Mouse (Mus musculus) liver, adult (tissue): ENCODE measurements around the gene Nipsnap2.

Source experiments
- GATA4 ChIP-seq: IDR thresholded peaks from 2 replicates; pipeline ENCODE4 v1.6.1; 2014; ENCODE audit warnings: mild to moderate bottlenecking, low read length; ENCODE audit not compliant: insufficient replicate concordance

Gene Nipsnap2

DNA sequence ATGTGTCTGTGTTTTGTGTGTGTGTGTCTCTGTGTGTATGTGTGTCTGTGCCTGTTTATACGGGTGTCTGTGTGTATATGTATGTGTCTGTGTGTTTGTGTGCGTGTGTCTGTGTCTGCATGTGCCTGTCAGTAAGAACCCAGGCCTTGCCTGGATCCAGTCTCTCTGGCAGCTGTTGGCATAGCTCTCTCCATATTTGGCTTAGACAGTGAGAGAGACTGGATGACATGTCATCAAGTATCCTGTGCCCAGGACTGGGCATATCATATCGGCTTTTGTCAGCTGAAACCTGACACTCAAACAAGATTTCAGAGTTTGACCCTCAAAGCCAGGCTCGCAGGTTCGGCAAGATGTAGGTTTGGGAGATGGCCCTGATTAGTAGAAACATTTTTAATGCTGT lies 6.2 kb downstream of the Nipsnap2 start:
- no peak for TF ChIP-seq GATA4

- no peak for TF ChIP-seq GATA4
Observed at GRCm38 (mm10) chr5:129740976-129741375, 16.1 kb downstream of the Nipsnap2 start.

DNA sequence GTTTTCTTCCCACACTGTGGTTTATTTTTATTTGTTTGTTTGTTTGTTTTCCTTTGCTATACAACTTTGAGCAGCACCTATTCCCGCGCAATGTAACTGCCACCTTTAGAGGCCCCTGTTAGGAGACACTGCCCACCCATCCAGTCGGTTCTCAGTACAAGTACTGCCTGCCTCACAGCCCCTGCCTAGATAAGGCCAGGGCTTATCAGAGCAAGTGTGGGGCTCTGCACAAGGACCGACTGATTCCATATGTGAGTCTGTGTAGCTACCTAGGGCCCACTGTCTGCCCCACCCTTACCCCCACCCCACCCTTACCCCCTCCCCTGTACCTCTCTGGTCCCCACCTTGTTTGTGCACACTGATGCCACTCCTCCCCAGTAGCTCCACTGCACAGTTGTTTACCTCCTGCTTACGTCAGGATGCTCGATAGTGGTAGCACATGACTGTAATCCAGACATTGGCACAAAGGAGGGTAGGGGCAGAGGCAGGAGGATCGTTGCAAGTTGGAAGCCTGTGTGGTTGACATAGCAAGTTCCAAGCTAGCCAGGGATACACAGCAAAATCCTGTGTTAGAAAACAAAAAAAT lies 18.1 kb downstream of the Nipsnap2 start:
- TF ChIP-seq GATA4: no peak

GRCm38 (mm10) chr5:129744050-129744449 lies 19.2 kb downstream of the Nipsnap2 start:
- no peak for TF ChIP-seq GATA4

DNA sequence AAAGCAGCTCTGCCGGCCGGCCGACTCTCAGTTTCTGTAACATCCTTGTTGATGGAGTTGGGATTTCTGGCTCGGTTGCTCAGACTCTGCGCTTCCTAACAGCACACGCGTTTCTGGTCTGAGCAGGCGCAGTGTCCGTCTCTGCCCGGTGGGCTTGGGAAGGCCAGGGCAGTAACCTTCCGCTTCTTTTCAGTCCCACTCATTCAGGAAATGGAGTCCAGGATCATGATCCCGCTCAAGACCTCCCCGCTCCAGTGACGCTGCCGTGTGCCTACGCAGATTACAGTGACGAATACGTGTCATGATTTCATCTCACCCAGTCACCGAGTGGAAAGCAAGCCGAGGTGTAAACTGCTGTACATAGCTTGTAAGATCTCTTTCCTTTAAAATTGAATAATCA lies 32.0 kb downstream of the Nipsnap2 start:
- no peak for TF ChIP-seq GATA4

DNA sequence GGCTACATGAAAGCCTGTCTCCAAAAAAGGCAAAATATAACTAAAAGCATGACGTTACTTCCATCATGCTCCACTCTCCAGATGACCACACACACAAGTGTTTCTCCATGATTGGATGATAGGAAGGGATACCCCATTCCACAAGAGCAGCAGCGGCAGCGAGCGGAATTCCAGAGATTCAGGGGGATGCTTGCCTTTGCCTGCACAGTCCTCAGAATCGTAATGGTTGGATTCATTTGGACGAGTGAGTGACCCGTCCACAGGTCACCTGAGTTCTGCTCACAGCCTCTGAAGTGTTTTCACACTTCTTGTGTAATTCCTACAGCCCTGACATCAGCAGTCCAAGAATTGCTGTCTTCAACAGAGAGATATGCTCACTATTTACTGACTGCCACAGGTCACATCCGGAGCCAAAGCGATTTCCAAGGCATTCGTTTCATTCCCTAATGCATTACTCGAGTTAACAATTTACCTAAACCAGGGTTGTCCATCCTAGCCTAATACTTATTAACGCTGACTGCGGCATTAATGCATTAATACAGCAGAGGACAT lies 35.1 kb downstream of the Nipsnap2 start:
- TF ChIP-seq GATA4: no peak

DNA sequence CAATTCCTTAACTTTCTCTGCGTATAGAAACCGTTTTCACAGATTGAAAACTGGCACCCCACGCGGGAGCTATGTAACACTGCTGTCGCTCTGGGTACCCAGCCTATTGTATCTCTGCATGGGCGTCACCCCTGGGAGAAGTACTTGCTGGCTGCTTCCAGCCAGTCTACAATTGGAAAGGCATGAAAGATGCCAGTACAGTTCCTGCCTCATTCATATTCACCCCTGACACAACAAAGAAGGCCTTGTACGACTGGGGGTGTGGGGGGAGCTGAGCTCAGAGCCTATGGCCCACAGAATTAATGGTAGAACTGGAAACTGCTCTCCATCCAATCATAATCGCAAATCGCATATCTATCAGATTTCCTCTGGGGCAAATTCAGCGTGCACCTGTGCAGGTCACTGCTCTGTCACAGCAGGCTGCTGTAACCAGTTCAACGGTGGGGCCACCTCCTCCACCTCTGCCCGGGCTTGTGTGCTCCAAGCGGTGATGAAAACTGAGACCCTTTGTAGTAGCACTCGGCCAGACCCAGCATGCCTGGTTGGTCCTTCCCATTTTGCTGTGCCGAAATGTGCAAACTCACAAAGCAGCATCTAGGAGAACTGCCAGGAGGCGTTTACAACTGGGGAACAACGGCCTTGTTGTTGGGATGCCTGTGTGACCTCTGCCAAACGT lies 37.1 kb downstream of the Nipsnap2 start:
- TF ChIP-seq GATA4: no peak

GRCm38 (mm10) chr5:129770443-129771355 lies 45.8 kb downstream of the Nipsnap2 start:
- no peak for TF ChIP-seq GATA4

DNA sequence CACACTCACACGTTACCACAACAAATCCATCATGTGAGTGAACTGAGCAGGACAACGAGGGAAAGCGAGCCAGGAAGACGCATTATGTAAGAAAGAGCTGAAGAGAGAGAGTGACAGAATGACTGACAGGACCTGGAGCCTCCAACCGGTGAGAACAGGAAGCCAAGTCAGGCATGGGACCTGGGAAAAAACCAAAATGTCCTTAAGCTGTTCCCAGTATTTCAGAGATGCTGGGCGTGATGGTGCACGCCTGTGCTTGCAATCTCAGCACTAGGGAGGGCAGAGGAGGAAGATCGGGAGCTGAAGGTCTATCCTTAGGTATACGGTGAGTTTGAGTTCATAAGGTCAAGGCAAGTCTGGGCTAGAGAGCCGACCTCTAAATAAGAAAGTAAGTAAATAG lies 47.6 kb downstream of the Nipsnap2 start:
- TF ChIP-seq GATA4: no peak

- no peak for TF ChIP-seq GATA4
Observed at GRCm38 (mm10) chr5:129774661-129775060, 49.8 kb downstream of the Nipsnap2 start.

- TF ChIP-seq GATA4: no peak
Observed at GRCm38 (mm10) chr5:129778348-129778995, 53.6 kb downstream of the Nipsnap2 start.

GRCm38 (mm10) chr5:129778996-129779716 lies 54.3 kb downstream of the Nipsnap2 start:
- no peak for TF ChIP-seq GATA4

GRCm38 (mm10) chr5:129780131-129780530 lies 55.3 kb downstream of the Nipsnap2 start:
- TF ChIP-seq GATA4: no peak

DNA sequence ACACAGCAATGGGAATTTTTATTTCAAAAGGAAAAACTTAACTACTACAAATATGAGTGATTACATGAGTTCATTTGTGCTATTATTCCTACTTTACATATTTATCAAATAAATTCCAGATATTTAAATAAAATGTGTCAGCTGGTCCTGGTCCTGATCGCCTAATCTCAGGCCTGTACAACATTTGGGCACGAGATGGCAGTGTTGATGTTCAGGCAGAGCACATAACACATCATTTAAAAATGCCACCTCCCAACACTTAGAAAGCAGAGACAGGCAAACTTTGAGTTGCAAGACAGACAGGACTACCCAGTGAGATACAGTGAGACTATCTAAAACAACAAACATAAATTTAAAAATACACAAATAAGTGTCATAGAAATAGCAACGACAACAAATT lies 57.3 kb downstream of the Nipsnap2 start:
- TF ChIP-seq GATA4: no peak

- no peak for TF ChIP-seq GATA4
Observed at GRCm38 (mm10) chr5:129785235-129785870, 60.5 kb downstream of the Nipsnap2 start.

DNA sequence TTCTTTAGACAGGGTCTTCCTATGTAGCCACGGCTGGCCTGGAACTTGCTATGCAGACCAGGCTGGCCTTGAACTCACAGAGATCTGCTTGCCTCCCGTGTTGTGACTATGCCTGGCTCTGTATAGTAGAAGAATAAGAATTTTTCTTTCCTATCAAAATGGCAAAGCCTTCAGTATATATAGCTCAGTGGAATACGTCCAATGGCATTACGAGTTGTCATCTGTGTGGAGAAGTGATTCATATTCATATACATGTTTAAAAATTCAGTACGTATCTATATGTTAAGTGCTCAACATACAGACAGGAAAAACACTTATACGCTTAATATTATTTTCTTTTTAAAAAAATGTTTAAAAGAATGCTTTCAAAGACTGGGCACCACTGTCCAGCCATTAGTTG lies 61.3 kb downstream of the Nipsnap2 start:
- no peak for TF ChIP-seq GATA4
